Mouse (Mus musculus): ENCODE data around the gene Nr2f2. TPM values are rescaled to one million over a fixed set of nuclear protein-coding genes. Genes with fewer than 3 reads are reported as not detected.

Gene Nr2f2
- total RNA-seq (2021) = 10 to 100 TPM; 18.9 to 23.9 TPM

- intact Hi-C loops (cut with DNase I) = loop anchor here (5.0 to 10.0 kb wide), 7 partner anchors 261 to 1789 kb away; no protein-coding TSS in a partner anchor
- peak; percentile 8 to 34 for DNase-seq
These were observed at the start of gene Nr2f2 for GRCm38 (mm10) chr7:70365941-70366807. Nr2f2 (minus strand) TSS chr7:70366735.

DNA sequence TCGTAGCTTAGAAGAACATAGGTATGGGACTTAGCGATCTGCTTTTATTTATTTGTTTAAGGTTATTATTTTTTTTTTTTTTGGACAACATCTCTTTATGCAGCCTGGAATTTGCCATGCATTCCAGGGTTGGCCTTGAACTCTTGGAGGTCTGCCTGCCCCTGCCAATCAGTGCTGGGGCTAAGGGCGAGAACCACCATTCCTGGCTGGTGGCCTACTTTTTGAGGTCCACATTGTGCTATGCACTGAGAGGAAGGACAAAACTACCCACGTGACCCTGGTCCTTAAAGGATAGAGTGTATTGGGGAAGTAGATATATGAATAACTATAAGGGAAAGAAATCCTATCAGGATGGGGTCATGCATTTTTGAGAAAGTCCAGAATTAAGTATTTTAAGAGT, 47.9 kb upstream of the Nr2f2 start:
- no peak for DNase-seq

DNA sequence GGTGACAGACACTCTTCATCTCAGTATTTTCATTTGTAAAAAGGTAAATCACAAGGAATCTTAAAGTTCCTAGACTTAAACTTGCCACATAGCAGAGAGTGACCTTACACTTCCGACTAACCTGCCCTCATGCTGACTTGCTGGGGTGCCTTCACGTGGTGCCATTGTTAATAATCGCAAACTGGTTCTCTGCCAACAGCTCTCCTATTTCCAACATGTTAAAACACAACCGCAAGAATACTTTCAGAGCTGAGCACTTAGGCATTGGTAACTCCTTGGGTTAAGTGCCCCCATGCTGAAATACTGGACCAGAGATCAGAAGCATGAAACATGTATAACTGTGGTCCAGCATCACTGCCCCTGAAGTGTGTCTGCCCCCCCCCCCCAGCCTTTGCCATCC, 47.1 kb upstream of the Nr2f2 start:
- DNase-seq = no peak
- intact Hi-C loops (cut with DNase I) = no loop called here

More for the DNA sequence above, 47.9 kb upstream of the Nr2f2 start:
- intact Hi-C loops (cut with DNase I) = no loop called here

- no peak for DNase-seq
- intact Hi-C loops (cut with DNase I) = no loop called here
These were observed 46.4 kb upstream of the Nr2f2 start for GRCm38 (mm10) chr7:70412900-70413299.

- intact Hi-C loops (cut with DNase I) = no loop called here
- DNase-seq = peak in 1 of 2 experiments; percentile 17
These were observed 43.8 kb upstream of the Nr2f2 start for GRCm38 (mm10) chr7:70410350-70410749.

GRCm38 (mm10) chr7:70409890-70410289, 43.4 kb upstream of the Nr2f2 start:
- peak; percentile 22 to 33 for DNase-seq
- intact Hi-C loops (cut with DNase I) = no loop called here

DNA sequence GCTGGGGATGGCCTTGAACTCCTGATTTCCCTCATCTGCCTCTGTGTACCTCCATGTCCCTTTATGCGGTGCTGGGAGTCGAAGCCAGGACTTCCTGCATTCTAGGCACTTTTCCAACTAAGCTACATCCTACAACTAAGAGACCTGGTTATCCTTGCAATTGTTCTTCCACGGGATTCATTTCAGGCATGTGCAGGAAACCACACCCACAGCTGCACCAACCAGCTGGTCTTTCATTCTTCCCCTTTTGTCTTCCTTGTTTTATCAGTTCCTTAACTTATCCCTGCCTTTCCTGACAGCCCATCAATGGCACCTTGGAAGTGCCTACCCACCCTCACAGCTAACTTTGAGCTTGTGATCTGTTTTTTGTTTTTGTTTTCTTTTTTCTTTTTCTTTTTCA, 42.3 kb upstream of the Nr2f2 start:
- intact Hi-C loops (cut with DNase I) = no loop called here
- DNase-seq = no peak

DNA sequence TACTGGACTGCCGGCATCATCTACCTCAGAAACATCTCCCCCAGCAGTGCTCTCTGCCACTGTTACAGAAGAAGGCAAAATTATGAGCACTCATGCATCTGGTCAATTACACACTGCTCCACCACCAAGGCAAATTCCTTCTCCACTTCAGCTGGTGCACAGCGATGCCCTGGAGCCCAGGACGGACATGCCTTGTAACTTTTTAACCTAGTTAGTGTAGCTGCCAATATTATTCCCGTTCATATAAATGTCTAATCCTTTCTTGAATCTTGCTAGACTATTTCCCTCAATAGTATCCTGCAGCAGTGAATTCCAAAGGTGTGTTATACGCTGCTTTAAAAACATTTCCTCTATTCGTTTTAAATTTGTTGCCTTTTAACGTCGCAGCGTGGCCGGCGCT, 40.6 kb upstream of the Nr2f2 start:
- intact Hi-C loops (cut with DNase I) = no loop called here
- no peak for DNase-seq

- no peak for DNase-seq
- intact Hi-C loops (cut with DNase I) = no loop called here
These were observed 40.0 kb upstream of the Nr2f2 start for GRCm38 (mm10) chr7:70406527-70406926.

DNA sequence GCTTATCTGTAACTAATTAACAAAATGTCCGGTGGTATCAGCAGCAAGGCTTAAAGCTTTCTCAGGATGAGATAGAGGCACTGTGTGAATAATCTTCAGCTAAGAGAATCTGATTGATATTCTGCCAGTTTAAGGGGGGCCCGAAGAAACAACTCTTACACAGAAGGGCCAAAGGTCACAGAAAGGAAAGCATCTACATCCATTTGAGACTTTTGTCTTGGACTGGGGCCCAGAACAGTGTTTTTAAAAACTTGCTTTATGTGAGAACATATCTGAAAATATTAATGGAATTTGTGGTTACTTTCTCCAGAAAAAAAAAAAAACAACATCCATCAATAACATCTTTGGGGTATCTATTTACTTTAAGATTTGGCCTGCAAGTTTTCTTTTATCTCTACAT, 38.9 kb upstream of the Nr2f2 start:
- no peak for DNase-seq
- intact Hi-C loops (cut with DNase I) = no loop called here

GRCm38 (mm10) chr7:70382828-70383227, 16.3 kb upstream of the Nr2f2 start:
- no peak for DNase-seq
- intact Hi-C loops (cut with DNase I) = no loop called here

- DNase-seq = no peak
- intact Hi-C loops (cut with DNase I) = no loop called here
These were observed 15.1 kb upstream of the Nr2f2 start for GRCm38 (mm10) chr7:70381409-70382244.

DNA sequence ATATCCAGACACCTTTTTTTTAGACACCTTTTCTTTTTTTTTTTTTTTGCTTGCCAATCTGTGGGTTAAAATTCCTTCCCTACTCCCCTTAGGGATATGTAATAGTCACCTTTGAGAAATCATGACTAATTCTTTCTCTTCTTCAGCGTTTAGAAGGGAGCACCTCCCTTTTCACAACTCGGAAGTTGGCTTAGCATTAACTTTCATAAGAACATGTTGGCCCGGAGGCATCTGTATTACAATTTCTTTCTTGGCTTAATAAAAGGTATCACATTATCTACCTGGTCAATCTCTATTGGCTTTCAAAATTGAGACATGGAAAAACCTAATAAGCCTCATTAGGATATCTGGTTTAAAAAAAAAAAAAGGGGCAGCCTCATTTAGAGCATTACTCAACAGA, 14.4 kb upstream of the Nr2f2 start:
- intact Hi-C loops (cut with DNase I) = no loop called here
- DNase-seq = no peak

GRCm38 (mm10) chr7:70380246-70380645, 13.7 kb upstream of the Nr2f2 start:
- DNase-seq = no peak
- intact Hi-C loops (cut with DNase I) = no loop called here

DNA sequence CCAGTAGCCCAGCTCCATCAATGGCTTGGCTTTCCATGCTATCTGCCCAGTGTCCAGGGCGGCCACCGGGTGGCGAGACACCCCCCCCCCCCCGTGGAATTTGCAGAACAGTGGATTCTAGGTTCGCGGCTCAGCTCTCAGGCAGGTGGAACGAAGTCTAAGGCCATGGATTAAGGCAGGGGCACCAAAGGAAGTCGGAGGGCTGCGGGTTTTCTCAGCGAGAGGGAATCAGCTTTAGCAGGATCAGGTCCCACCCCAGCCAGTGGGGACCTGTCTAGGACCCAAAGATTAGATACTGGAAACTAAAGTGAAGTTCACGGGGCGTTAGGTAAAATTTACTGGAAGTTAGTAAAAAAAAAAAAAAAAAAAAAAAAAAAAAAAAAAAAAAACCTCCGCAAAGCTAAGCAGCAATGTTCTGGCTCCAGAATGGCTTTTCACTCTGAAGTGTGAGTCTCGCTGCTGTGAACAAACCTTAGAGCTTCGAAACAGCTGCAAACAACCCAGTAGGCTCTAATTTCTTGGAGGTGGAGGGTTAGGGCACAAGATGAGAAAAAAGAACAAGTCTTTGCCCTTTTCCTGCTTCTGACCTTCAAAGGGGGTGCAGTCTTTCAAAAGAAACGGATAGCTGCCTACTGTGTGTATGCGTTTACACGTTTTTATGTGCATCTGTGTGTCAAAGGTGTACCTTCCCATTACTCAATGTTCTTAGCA, 4.2 kb upstream of the Nr2f2 start:
- intact Hi-C loops (cut with DNase I) = no loop called here

DNA sequence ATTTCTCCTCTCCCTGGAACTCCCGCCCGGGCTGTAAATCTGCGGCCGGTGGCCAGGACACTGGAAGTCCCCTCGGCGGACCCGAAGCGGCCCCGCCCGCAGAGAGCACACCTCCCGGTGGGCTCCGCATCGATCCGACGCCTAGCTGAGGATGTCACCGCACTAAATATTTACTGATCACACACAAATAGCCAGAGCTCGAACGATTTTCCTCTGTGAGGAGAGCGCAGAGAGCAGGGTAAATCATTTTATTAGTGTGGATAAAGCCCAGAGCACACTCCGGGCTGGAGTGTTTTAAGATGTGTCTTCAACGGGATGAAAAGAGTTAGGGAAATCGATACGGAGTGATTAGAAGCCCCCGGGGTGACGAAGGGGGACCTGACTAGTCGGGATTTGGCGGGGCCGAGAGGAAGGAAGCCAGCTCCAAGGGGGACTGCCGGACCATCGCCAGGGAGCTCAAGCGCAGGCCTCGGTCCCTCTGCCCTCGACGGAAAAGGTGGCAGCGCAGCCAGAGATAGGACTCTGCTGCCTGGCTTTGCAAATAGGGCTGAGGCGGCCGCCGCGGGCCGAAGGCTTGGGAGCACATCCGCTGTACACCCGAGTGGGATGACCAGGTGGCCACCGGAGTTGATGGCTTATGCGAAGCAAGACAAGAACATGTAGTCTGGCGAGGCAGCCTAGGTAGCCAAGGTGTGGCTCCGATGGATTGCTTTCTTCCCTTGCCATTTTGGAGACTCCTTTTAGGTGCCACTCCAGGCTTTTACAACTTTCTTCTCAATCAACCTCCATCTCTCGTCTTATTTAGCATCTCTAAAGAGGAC, 3.4 kb upstream of the Nr2f2 start:
- peak; percentile 26 to 44 for DNase-seq
- intact Hi-C loops (cut with DNase I) = loop anchor here (5.0 to 10.0 kb wide), 7 partner anchors 257 to 1785 kb away; no protein-coding TSS in a partner anchor

More for the DNA sequence above, 4.2 kb upstream of the Nr2f2 start:
- peak in 1 of 2 experiments; percentile 9 for DNase-seq

DNA sequence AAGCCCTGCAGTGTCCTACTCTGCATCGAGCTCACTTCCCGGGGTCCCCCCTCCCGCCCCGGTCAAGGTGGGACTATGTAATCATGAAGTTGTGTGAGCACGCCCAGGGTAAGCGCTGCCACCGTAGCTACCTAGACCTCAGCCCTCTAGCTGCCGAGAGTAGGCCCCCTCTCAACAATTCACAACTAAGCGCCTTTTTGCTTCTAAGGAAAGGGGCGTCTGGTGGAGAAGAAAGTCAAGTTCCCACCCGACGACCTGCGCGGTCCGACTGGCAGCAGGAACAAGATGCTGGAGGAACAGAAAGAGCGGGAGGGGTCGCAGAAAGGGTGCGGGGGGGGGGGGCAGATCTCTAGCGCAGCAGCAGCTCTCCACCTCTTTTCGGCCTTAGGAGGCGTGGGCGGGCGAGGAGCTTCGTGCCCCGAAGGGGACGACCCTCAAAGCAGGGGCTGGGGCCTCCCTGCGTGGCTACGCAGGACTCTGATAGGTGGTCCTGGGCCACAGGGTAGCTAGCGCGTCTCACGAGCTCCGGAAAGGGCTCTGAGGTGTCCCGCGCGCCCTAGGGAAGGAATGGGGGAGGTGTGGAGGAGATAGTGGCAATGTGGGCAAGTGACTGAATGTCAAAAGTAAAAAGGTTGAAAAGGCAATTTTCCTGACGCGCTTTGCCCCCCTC, 2.7 kb upstream of the Nr2f2 start:
- DNase-seq = peak in 1 of 2 experiments; percentile 42
- intact Hi-C loops (cut with DNase I) = loop anchor here (5.0 to 10.0 kb wide), 7 partner anchors 258 to 1786 kb away; no protein-coding TSS in a partner anchor

DNA sequence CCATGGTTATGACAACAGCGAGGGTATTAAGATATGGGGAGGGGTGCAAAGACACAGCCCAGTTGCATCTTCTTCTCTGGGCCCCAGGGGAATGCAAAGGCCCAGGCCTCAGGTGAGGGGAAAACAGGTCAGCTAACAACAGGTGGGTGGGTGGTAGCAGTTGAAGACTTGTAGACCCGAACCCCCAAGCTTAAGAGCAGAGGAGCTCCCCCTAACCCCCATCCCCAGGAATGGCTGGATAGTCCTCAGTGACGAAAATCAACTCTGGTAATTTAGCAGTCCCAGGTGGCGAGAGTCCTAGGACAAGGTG, 2.2 kb upstream of the Nr2f2 start:
- no peak for DNase-seq
- intact Hi-C loops (cut with DNase I) = loop anchor here (5.0 to 10.0 kb wide), 7 partner anchors 259 to 1786 kb away; no protein-coding TSS in a partner anchor

- intact Hi-C loops (cut with DNase I) = loop anchor here (5.0 to 10.0 kb wide), 7 partner anchors 259 to 1787 kb away; no protein-coding TSS in a partner anchor
- DNase-seq = no peak
These were observed 1.7 kb upstream of the Nr2f2 start for GRCm38 (mm10) chr7:70368268-70368655.

All from heart, postnatal 36 days (tissue).